Mouse (Mus musculus): ENCODE data around the gene Aco1.

DNA sequence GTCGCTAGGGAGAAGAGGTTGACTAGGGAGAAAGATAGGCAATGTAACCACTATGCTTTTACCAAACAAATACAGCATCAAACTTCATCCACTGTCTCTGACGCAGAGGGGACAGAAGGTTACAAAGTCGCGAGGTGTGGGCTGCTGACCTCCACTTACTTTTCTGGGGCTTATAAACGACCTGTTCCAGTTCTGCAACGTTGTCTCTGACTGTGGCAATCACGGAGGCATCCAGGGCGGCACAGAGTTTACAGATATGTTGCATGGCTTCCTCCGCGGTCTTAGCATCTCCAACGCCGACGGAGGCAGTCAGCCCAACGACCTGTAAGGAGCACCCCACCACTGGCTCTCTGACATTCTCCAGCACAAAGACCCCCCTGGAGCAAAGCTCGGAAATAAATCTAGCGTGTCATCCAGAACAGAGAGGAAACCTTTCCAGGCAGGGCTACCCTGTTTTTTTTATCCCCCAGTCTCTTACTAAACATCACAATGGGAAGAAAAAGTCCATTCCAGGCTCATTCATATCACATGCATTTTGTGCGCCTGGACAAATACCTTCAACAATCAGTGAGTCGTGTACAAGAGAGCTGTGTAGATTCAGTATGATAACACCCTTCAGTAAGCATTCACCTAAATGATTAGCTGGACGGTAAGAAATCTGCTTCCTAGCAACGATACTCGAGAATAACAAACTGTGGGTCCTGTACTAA, 79.2 kb downstream of the Aco1 start:
- TF ChIP-seq CTCF (IDR thresholded peaks at IDR 0.05), result no peak
- TF ChIP-seq POLR2A (IDR thresholded peaks at IDR 0.05; ENCODE audit: insufficient read depth, low read depth, low read length), result no peak
